Mouse (Mus musculus) cerebellum, adult 2 months (tissue): ENCODE results near the gene Gm20929. TPM values are rescaled to one million over a fixed set of nuclear protein-coding genes. Genes with fewer than 3 reads are reported as not detected.
"Not testable (repeated sequence)": the region's sequence is repeated elsewhere in the genome, so short reads cannot be mapped to it uniquely, and the experiment has no call there.

Source experiments
- DNase-seq, 2 experiments: peaks; one replicate each; pipeline ENCODE4 v3.0.0; 2021
- H3K27ac ChIP-seq: fragments of 200-500 bp; 2 replicates; pipeline ENCODE4 v1.5.1; 2012; ENCODE audit warnings: low read length, control low read depth, inconsistent platforms; ENCODE audit not compliant: insufficient read depth
- H3K27me3 ChIP-seq: fragments of 200-500 bp; 2 replicates; pipeline ENCODE4 v1.6.1; 2012; ENCODE audit warnings: inconsistent platforms, mild to moderate bottlenecking, low read length, moderate library complexity; ENCODE audit not compliant: control insufficient read depth, insufficient read depth
- H3K4me1 ChIP-seq: fragments of 200-500 bp; 2 replicates; pipeline ENCODE4 v1.6.1; 2011; ENCODE audit warnings: low read length; ENCODE audit not compliant: control insufficient read depth, insufficient read depth
- H3K4me3 ChIP-seq: fragments of 200-500 bp; replicated peaks from 2 replicates; pipeline ENCODE3; 2011; ENCODE audit warnings: mild to moderate bottlenecking, low read depth, low read length, control low read depth; ENCODE audit not compliant: insufficient read depth
- WGBS: fragments of 180-500 bp; shearing (Covaris S2); methylation state at CpG from one replicate; pipeline ENCODE4 v1.1.7; 2018; 5-methylcytosine and 5-hydroxymethylcytosine counted together
- polyA plus RNA-seq: library from polyadenylated mRNA; depleted of rRNA; stranded (reverse); fragments of >200 nt; gene quantifications from 2 replicates; pipeline ENCODE4 v1.2.3, GENCODE M21; 2012; rRNA removed

The Gm20929 gene
- not detected in 2 replicates for polyA plus RNA-seq

DNA sequence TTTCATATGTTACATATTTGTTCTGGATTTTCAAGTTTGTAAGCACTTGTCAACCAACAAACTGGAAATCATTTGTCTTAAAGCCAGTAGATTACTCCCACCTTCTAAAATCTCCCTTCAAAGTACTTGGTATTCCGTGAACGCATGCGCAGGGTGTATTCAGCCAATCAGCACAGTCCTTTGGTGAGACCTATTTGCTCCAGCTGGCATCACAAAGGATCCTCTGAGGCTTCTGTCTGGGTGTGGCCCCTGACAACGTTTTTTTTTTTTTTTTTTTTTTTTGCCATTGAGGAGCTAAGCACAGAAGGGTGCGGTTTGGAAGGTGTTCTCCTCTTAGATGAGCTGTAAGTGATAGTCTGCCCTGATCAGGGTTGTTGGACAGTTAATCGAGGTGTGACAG is at the start of gene Gm20929:
Gm20929 (plus strand) TSS at position 301 of the 400 bp plus-strand sequence.
- not testable (repeated sequence) for H3K27me3 ChIP-seq

More for the DNA sequence above, at the start of gene Gm20929:
- not testable (repeated sequence) for H3K27ac ChIP-seq, H3K4me3 ChIP-seq, H3K4me1 ChIP-seq, DNase-seq
- no CpG with 5 or more reads among the region's 6 CpGs for WGBS
